8 mouse cellular contexts compared by ENCODE assay signal in genomic region chr3:101812341-101812962, GRCm38 (mm10). TPM values are rescaled to one million over a fixed set of nuclear protein-coding genes. Genes with fewer than 3 reads are reported as not detected.
DNase-seq lines count a peak whose midpoint lies in the region; ATAC-seq lines count a peak whose summit lies in the region.

No protein-coding gene starts in this region.

- H3K4me1 ChIP-seq in intestine, embryonic 14.5 days (replicated peaks; ENCODE audit: control insufficient read depth, insufficient read depth, low read length): no peaks in the 10 kb centered on the region
- peaks cover 3% of the 10 kb centered on the region; the same call in 1 of the 2 replicates for H3K4me1 ChIP-seq in midbrain, embryonic 13.5 days (replicated peaks)
- no peaks in the 10 kb centered on the region for H3K4me1 ChIP-seq in stomach, embryonic 14.5 days (ENCODE audit: control insufficient read depth, insufficient read depth, low read length)

- H3K27me3 ChIP-seq in intestine, embryonic 14.5 days (replicated peaks; ENCODE audit: control insufficient read depth, insufficient read depth, low read length): no peaks in the 10 kb centered on the region
- H3K27me3 ChIP-seq in midbrain, embryonic 13.5 days: no peaks in the 10 kb centered on the region
- H3K27me3 ChIP-seq in stomach, embryonic 14.5 days (ENCODE audit: control insufficient read depth, insufficient read depth, low read length): no peaks in the 10 kb centered on the region

- WGBS in intestine, embryonic 14.5 days: 63% methylated on average over 10 of the region's 10 CpGs
- WGBS in midbrain, embryonic 13.5 days: 60% methylated on average over 10 of the region's 10 CpGs
- WGBS in stomach, embryonic 14.5 days: 62% methylated on average over 10 of the region's 10 CpGs

- no peak overlapping the region for H3K4me2 ChIP-seq in intestine, embryonic 14.5 days (ENCODE audit: low read length)
- H3K4me2 ChIP-seq in midbrain, embryonic 13.5 days (replicated peaks): no peak overlapping the region
- H3K4me2 ChIP-seq in stomach, embryonic 14.5 days (replicated peaks; ENCODE audit: low read depth, low read length): no peak overlapping the region

- no peak overlapping the region for H3K9ac ChIP-seq in intestine, embryonic 14.5 days (ENCODE audit: low read length)
- no peak overlapping the region for H3K9ac ChIP-seq in midbrain, embryonic 13.5 days (replicated peaks)
- no peak overlapping the region for H3K9ac ChIP-seq in stomach, embryonic 14.5 days (replicated peaks; ENCODE audit: low read depth, low read length)

- intact Hi-C loops in left cerebral cortex, postnatal 10 days (cut with DNase I): loop anchor here (1.0 to 10.0 kb wide), 3 partner anchors 318 to 838 kb away; no protein-coding TSS in a partner anchor

- H3K27ac ChIP-seq in intestine, embryonic 14.5 days (ENCODE audit: low read depth): no peak overlapping the region
- H3K27ac ChIP-seq in midbrain, embryonic 13.5 days: no peak overlapping the region
- H3K27ac ChIP-seq in stomach, embryonic 14.5 days (ENCODE audit: low read length): no peak overlapping the region

- ATAC-seq in intestine, embryonic 14.5 days (replicated peaks; ENCODE audit: low FRiP score, low TSS enrichment, low read depth): peak; percentile 84
- ATAC-seq in midbrain, embryonic 13.5 days: peak; percentile 91
- peak; percentile 82; the same call in 1 of the 2 replicates for ATAC-seq in stomach, embryonic 14.5 days (ENCODE audit: insufficient number of reproducible peaks, insufficient read depth, low FRiP score, low read depth)

- H3K4me3 ChIP-seq in intestine, embryonic 14.5 days (ENCODE audit: low read depth, low read length): no peak overlapping the region
- H3K4me3 ChIP-seq in midbrain, embryonic 13.5 days (replicated peaks): no peak overlapping the region
- no peak overlapping the region for H3K4me3 ChIP-seq in stomach, embryonic 14.5 days (ENCODE audit: low read depth, low read length)

- H3K9me3 ChIP-seq in intestine, embryonic 14.5 days (ENCODE audit: control insufficient read depth, low read length): no peaks in the 10 kb centered on the region
- no peaks in the 10 kb centered on the region for H3K9me3 ChIP-seq in midbrain, embryonic 13.5 days
- no peaks in the 10 kb centered on the region for H3K9me3 ChIP-seq in stomach, embryonic 14.5 days (ENCODE audit: control insufficient read depth, low read depth, low read length)

- H3K36me3 ChIP-seq in intestine, embryonic 14.5 days (ENCODE audit: control insufficient read depth, insufficient read depth, low read length): no peaks in the 10 kb centered on the region
- no peaks in the 10 kb centered on the region for H3K36me3 ChIP-seq in midbrain, embryonic 13.5 days
- H3K36me3 ChIP-seq in stomach, embryonic 14.5 days (ENCODE audit: control insufficient read depth, insufficient read depth, low read length): no peaks in the 10 kb centered on the region

- peak; percentile 39 for DNase-seq in urinary bladder, postnatal 25 days (ENCODE audit: low spot score)
- DNase-seq in urinary bladder, adult 2 months (ENCODE audit: low spot score): no peak
- peak; percentile 85 to 86 for DNase-seq in cerebellum, postnatal 25 days
- DNase-seq in frontal cortex, postnatal 36 days (ENCODE audit: low spot score in 2 of 2): peak; percentile 58 to 81
- DNase-seq in intestine, embryonic 14.5 days (ENCODE audit: low spot score): peak; percentile 86
- DNase-seq in left cerebral cortex, postnatal 10 days (ENCODE audit: extremely low spot score in 1 of 2, low spot score in 2 of 2): peak; percentile 58 to 72

RNA-seq across cellular contexts. Expression of gene Mab21l3, which starts 36.3 kb away (rescaled TPM):
- polyA plus RNA-seq in urinary bladder, adult 2 months (2012; rRNA removed): 1.7 and 2.2 TPM in 2 replicates
- polyA plus RNA-seq in intestine, embryonic 14.5 days (2014; fragmentation: Nextera tagmentation; extraction: Ambion mirVana): 3.2 TPM in 2 replicates
- not detected for total RNA-seq in left cerebral cortex, postnatal 10 days (2021)
- 0.35 TPM in 2 replicates for polyA plus RNA-seq in midbrain, embryonic 13.5 days (2015; fragmentation: Nextera tagmentation; extraction: Ambion mirVana)
- 0.69 and 1.8 TPM in 2 replicates for polyA plus RNA-seq in stomach, embryonic 14.5 days (2014; fragmentation: Nextera tagmentation; extraction: Ambion mirVana)
